Mouse (Mus musculus): ENCODE results near the gene Atxn1.

Atxn1 gene

GRCm38 (mm10) chr13:45513009-45513984 is 451.5 kb downstream of the Atxn1 start:
- no peak for DNase-seq

GRCm38 (mm10) chr13:45512531-45512930 is 452.3 kb downstream of the Atxn1 start:
- DNase-seq: peak in 1 of 2 experiments; percentile 28

GRCm38 (mm10) chr13:45511706-45512435 is 452.9 kb downstream of the Atxn1 start:
- DNase-seq: no peak

GRCm38 (mm10) chr13:45509366-45509765 is 455.4 kb downstream of the Atxn1 start:
- DNase-seq: no peak

GRCm38 (mm10) chr13:45508495-45508894 is 456.3 kb downstream of the Atxn1 start:
- peak; percentile 23 to 46 for DNase-seq

- DNase-seq: peak; percentile 62 to 72
Measured at GRCm38 (mm10) chr13:45507274-45508229, 457.3 kb downstream of the Atxn1 start, which contains the start of gene Gmpr. Gmpr (plus strand) TSS chr13:45507444.

GRCm38 (mm10) chr13:45505546-45505945 is 459.3 kb downstream of the Atxn1 start:
- DNase-seq: no peak

- DNase-seq: no peak
Measured at GRCm38 (mm10) chr13:45502791-45503190, 462.0 kb downstream of the Atxn1 start.

- no peak for DNase-seq
Measured at GRCm38 (mm10) chr13:45499906-45500305, 464.9 kb downstream of the Atxn1 start.

Measured in lung, adult 18-20 months (tissue).